In the genomic region with DNA sequence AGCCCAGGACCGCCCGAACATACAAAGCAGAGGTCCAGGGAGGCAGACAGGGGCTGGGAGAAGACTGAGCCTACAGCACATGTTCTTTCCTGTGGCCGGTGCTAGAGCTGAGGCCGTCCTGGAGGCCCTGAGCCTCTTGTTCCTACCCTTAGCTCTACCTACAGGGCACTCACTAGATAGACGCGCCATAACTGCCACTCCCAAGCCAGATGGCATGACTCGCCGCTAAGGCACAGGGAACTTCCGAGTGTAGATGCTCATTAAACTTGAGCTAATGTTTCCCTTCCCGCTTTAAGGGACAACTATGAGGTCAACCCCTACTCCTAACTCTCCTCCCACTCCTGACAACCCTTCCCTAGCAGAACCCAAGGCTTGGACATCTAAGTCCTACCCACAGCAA, we compare ENCODE assay signal across 28 mouse cellular contexts. TPM values are rescaled to one million over a fixed set of nuclear protein-coding genes. Genes with fewer than 3 reads are reported as not detected.
DNase-seq lines count a peak whose midpoint lies in the region; ATAC-seq and TF ChIP-seq lines count a peak whose summit lies in the region.
"Had no signal": no experiment of that assay in that cellular context is flagged by ENCODE, and none has a peak within 500 bp of the region (broad histone marks: within the 10 kb centered on the region; RNA-seq: fewer than 3 reads in every experiment).

No protein-coding gene starts in this region.

- ATAC-seq in hindbrain, postnatal 0 days, result no peak
- ATAC-seq: forebrain, postnatal 0 days had no signal

- TF ChIP-seq CTCF in hindbrain, postnatal 0 days (IDR thresholded peaks at IDR 0.05; ENCODE audit: low read depth), result no peak
- no peak for TF ChIP-seq CTCF in small intestine, adult 2 months (IDR thresholded peaks at IDR 0.05; ENCODE audit: extremely low read depth, insufficient read length, insufficient replicate concordance, low read depth, low read length)

- no peaks in the 10 kb centered on the region for H3K27me3 ChIP-seq in hindbrain, embryonic 10.5 days (ENCODE audit: insufficient read depth, poor library complexity, severe bottlenecking)
- H3K27me3 ChIP-seq in hindbrain, postnatal 0 days (ENCODE audit: insufficient read depth, low read length), result no peaks in the 10 kb centered on the region
- no peaks in the 10 kb centered on the region for H3K27me3 ChIP-seq in small intestine, adult 2 months (ENCODE audit: control insufficient read depth, insufficient read depth, low read length)
- H3K27me3 ChIP-seq: embryonic facial prominence, embryonic 15.5 days; stomach, embryonic 15.5 days had no signal

- H3K9ac ChIP-seq in hindbrain, postnatal 0 days (replicated peaks; ENCODE audit: low read length), result no peak overlapping the region
- H3K9ac ChIP-seq: embryonic facial prominence, embryonic 15.5 days; forebrain, postnatal 0 days; liver, embryonic 15.5 days; lung, embryonic 15.5 days; stomach, embryonic 15.5 days had no signal

- peak; percentile 46 for DNase-seq in cerebellum, adult 9-10 months
- no peak for DNase-seq in cerebellum, postnatal 10 days
- no peak for DNase-seq in hindbrain, embryonic 10.5 days (ENCODE audit: low spot score)
- no peak for DNase-seq in hindbrain, postnatal 0 days (ENCODE audit: low spot score)
- DNase-seq in MN1 (ENCODE audit: low spot score), result peak; percentile 39
- no peak for DNase-seq in c-Kit-positive CD71-positive TER-119-positive erythroid progenitor cells, embryonic 14.5 days (ENCODE audit: low spot score)
- DNase-seq in thymus, postnatal 14 days, result no peak
- DNase-seq: adrenal gland, postnatal 14 days; B cell, adult 2 months; cerebellum, adult 11 months; embryo, embryonic 11 days; forebrain, postnatal 0 days; gastrocnemius, postnatal 36 days; kidney, adult 9 months; kidney, postnatal 14 days; liver; lung, postnatal 4 days; midbrain, embryonic 14.5 days; thymus, adult 18-20 months; thymus, postnatal 4 days had no signal

- TF ChIP-seq POLR2A in small intestine, adult 2 months (IDR thresholded peaks at IDR 0.05; ENCODE audit: low read depth, low read length), result no peak

- H3K4me3 ChIP-seq in hindbrain, embryonic 10.5 days, result no peak overlapping the region
- no peak overlapping the region for H3K4me3 ChIP-seq in hindbrain, postnatal 0 days (ENCODE audit: low read length)
- H3K4me3 ChIP-seq in small intestine, adult 2 months (ENCODE audit: low read depth, low read length), result peak overlapping the region; percentile 28
- H3K4me3 ChIP-seq: embryonic facial prominence, embryonic 15.5 days; limb, embryonic 10.5 days; liver, embryonic 15.5 days; lung, embryonic 15.5 days; stomach, embryonic 15.5 days had no signal

- H3K36me3 ChIP-seq in hindbrain, embryonic 10.5 days, result peaks cover 36% of the 10 kb centered on the region
- H3K36me3 ChIP-seq in hindbrain, postnatal 0 days (ENCODE audit: insufficient read depth, low read length), result no peaks in the 10 kb centered on the region
- no peaks in the 10 kb centered on the region for H3K36me3 ChIP-seq in small intestine, adult 2 months (ENCODE audit: control insufficient read depth, insufficient read depth, low read length)
- H3K36me3 ChIP-seq: embryonic facial prominence, embryonic 15.5 days; liver, embryonic 15.5 days; lung, embryonic 15.5 days; stomach, embryonic 15.5 days had no signal

- peaks cover 97% of the 10 kb centered on the region for H3K4me1 ChIP-seq in hindbrain, embryonic 10.5 days (replicated peaks)
- H3K4me1 ChIP-seq in hindbrain, postnatal 0 days (ENCODE audit: insufficient read depth, low read length), result peaks cover 52% of the 10 kb centered on the region
- H3K4me1 ChIP-seq in small intestine, adult 2 months (ENCODE audit: control insufficient read depth, insufficient read depth, insufficient read length, low read length), result peaks cover 57% of the 10 kb centered on the region

- WGBS in hindbrain, embryonic 10.5 days, result 97% methylated on average over 10 of the region's 10 CpGs
- 89% methylated on average over 10 of the region's 10 CpGs for WGBS in hindbrain, postnatal 0 days
- WGBS in small intestine, adult 2 months, result 37% methylated on average over 10 of the region's 10 CpGs

- no peak overlapping the region for H3K4me2 ChIP-seq in hindbrain, postnatal 0 days (ENCODE audit: low read depth, low read length)
- H3K4me2 ChIP-seq: embryonic facial prominence, embryonic 15.5 days; lung, embryonic 15.5 days; stomach, embryonic 15.5 days had no signal

- no peaks in the 10 kb centered on the region for H3K9me3 ChIP-seq in hindbrain, embryonic 10.5 days
- no peaks in the 10 kb centered on the region for H3K9me3 ChIP-seq in hindbrain, postnatal 0 days (ENCODE audit: low read length)
- H3K9me3 ChIP-seq: embryonic facial prominence, embryonic 15.5 days; limb, embryonic 10.5 days; liver, embryonic 15.5 days; lung, embryonic 15.5 days; stomach, embryonic 15.5 days had no signal

- H3K27ac ChIP-seq in hindbrain, embryonic 10.5 days, result 0 out of 2 replicates have a peak overlapping the region, but pooled peaks have one; percentile 23
- no peak overlapping the region for H3K27ac ChIP-seq in hindbrain, postnatal 0 days
- peak overlapping the region; percentile 68 for H3K27ac ChIP-seq in small intestine, adult 2 months (ENCODE audit: insufficient read depth, low read depth, low read length)
- H3K27ac ChIP-seq: embryonic facial prominence, embryonic 15.5 days; limb, embryonic 10.5 days; lung, embryonic 15.5 days; stomach, embryonic 15.5 days had no signal

RNA-seq across cellular contexts. Expression of a gene that starts 6.3 kb away (rescaled TPM):
- 14.3 and 16.0 TPM in 2 replicates for polyA plus RNA-seq in hindbrain, embryonic 10.5 days (2016; fragmentation: Nextera tagmentation; extraction: Ambion mirVana)
- total RNA-seq in hindbrain, postnatal 0 days (2014; rRNA removed), result 86.3 and 94.7 TPM in 2 replicates
- polyA plus RNA-seq in hindbrain, postnatal 0 days (2015; fragmentation: Nextera tagmentation; extraction: Ambion mirVana), result 16.9 and 17.0 TPM in 2 replicates
- 58.8 and 100 TPM in 2 replicates for polyA plus RNA-seq in small intestine, adult 2 months (2012; rRNA removed)

RNA-seq across cellular contexts. Expression of a gene that starts 37.1 kb away (rescaled TPM):
- 3.0 and 3.2 TPM in 2 replicates for polyA plus RNA-seq in hindbrain, embryonic 10.5 days (2016; fragmentation: Nextera tagmentation; extraction: Ambion mirVana)
- total RNA-seq in hindbrain, postnatal 0 days (2014; rRNA removed), result 10.2 and 10.8 TPM in 2 replicates
- 2.8 and 3.2 TPM in 2 replicates for polyA plus RNA-seq in hindbrain, postnatal 0 days (2015; fragmentation: Nextera tagmentation; extraction: Ambion mirVana)
- polyA plus RNA-seq in small intestine, adult 2 months (2012; rRNA removed), result 0.76 and 1.1 TPM in 2 replicates
- total RNA-seq: hematopoietic stem cell, adult 5-6 weeks; megakaryocyte-erythroid progenitor cell, adult 5-6 weeks had no signal

Comparison
In these comparisons a context has a peak if more than half of its experiments do, and no peak if none do; other contexts are left out.
1. DNase-seq: peak in cerebellum, adult 9-10 months (single experiment) and MN1 (single experiment); none in cerebellum, postnatal 10 days (0 of 2), hindbrain, embryonic 10.5 days (single experiment), hindbrain, postnatal 0 days (single experiment), c-Kit-positive CD71-positive TER-119-positive erythroid progenitor cells, embryonic 14.5 days (single experiment) and thymus, postnatal 14 days (single experiment).